Mouse (Mus musculus): ENCODE data around the gene Olfr1247.
"Not testable (repeated sequence)": the region's sequence is repeated elsewhere in the genome, so short reads cannot be mapped to it uniquely, and the experiment has no call there.

Gene Olfr1247

DNA sequence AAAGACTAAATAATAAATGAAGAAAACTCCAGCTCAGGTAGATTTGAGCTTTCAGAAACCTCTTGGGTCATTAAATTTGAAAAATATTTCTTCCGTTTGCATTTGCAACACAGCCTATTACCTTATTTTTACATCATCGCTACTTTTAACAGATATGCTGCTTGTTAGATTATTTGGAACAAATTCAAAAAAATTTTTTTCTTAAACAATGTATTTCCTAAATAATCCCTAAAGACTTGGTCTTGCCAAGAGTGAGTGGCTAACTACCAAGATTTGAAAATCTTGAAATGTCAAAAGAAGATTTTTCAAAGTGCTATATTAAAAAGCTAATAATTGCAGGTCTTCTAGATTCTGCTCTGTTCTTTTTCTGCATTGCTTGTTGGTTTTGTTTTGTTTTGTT lies at the start of gene Olfr1247:
Gene Olfr1247 (minus strand): TSS at position 101 of the 400 bp plus-strand sequence.
- DNase-seq (ENCODE audit: inconsistent age in 2 of 2, low spot score in 1 of 2), result no peak

DNA sequence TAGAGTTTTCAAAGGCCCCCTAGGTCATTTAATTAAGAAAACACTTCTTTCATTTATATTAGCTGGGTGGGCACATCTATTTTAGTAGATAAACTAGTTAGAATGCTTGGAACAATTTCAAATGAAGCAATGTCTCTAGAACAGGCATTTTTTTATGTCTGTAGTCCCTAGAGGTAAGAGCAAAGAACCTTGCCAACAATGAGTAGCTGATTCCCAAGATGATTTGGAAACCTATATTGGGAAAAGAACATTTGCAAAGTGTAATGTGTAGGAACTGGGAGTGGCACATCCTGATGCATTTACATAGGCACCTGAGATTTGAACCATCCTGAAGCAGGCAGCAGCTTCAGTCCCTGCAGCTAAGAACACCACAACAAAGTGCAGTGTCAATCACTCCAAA lies 47.4 kb upstream of the Olfr1247 start, which contains the start of gene Olfr1250:
Gene Olfr1250 (minus strand): TSS at position 101 of the 400 bp plus-strand sequence.
- no peak for DNase-seq (ENCODE audit: inconsistent age in 2 of 2, low spot score in 1 of 2)

DNA sequence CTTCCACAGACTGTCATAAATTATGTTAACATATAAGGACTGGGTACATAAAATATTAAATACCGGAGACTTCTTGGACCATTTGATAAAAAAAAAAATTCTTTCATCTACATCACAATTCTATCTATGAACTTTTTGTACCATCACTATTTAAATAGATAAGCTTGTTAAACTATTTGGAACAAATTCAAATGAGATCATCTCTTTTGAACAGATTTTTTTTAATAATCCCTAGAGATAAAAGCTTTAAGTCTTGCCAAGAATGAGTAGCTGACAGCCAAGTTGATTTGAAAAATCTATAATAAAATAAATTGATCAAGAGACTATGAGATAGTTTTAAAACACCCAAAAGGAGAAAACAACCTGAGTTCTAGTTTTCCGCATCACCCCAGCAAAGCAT lies 21.0 kb upstream of the Olfr1247 start, which contains the start of gene Olfr1249:
Gene Olfr1249 (minus strand): TSS at position 101 of the 400 bp plus-strand sequence.
- DNase-seq (ENCODE audit: inconsistent age in 2 of 2, low spot score in 1 of 2), result no peak

DNA sequence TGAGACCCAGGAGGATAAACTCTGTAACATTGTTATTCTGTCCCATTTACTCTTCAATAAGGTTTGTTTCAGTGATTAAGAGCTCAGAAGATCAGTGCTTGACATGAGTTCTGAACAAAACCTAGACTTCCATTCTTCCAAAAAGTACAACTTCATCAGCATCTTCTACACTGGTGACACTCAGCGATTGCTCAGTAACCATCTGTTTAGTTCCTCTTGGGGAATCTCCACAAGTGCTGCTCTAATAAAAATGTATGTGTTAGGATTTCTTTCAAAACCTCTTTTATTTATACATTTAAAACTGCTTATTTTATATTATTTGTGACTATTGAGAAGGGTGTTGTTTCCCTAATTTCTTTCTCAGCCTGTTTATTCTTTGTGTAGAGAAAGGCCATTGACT lies 4.2 kb upstream of the Olfr1247 start, which contains the start of gene Olfr1248:
Gene Olfr1248 (minus strand): TSS at position 101 of the 400 bp plus-strand sequence.
- not testable (repeated sequence) for DNase-seq (ENCODE audit: inconsistent age in 2 of 2, low spot score in 1 of 2)

DNA sequence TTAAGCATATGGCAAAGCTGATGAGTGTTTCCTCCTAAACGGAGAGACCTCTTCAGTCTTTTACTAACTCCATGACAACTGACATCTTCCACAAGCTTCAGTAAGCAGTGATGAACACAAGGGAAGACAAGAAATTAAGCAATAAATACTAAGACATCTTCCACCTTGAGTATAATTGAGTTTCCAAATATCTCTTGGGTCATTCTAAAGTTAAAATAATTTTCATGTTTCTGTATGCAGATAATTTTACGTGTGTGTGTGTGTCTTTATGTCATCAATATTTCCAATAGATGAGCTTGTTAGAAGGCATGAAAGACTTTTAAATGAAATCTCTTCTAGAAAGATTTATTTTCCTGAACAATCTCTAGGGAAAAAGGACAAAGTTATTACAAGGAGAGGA lies 20.9 kb downstream of the Olfr1247 start, which contains the start of gene Olfr1246:
Gene Olfr1246 (minus strand): TSS at position 101 of the 400 bp plus-strand sequence.
- no peak for DNase-seq (ENCODE audit: inconsistent age in 2 of 2, low spot score in 1 of 2)

DNA sequence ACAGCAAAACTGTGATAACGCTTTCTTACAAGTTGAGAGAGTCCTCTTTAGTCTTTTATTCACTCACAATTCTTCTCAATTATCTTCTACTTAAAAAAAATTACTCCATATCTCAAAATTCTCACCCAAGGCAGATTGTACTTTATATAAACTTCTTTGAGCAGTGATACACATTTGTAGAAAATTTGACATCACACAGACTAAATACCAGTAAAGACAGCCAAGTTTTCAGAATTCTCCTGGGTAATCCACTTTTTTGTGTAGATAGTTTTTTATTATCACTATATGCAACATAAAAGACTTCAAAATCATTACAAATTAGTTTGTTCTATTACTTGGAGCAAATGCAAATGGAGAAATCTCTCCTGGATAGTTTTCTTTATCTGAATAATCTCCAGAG lies 35.6 kb downstream of the Olfr1247 start, which contains the start of gene Olfr1245:
Gene Olfr1245 (minus strand): TSS at position 101 of the 400 bp plus-strand sequence.
- DNase-seq (ENCODE audit: inconsistent age in 2 of 2, low spot score in 1 of 2), result no peak

DNA sequence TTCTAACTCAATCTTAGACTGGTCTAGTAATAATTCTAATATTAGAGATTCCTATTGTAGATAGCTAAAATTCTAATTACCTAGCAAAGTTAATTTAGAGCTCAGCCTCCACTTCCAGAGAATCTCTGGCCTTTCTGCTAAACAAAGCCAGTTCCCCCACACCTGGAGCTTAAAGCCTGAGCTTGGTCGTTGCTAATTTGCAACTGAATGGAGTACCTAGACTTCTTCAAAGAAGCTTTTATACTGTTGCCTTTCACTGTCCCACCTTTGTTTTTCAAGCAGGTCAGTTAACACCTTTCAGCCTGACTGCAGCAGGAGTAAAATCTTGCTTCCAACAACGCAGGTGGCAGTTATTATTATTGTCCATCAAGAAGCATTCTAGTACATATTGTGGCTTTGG lies 51.2 kb downstream of the Olfr1247 start:
- DNase-seq (ENCODE audit: inconsistent age in 2 of 2, low spot score in 1 of 2), result not testable (repeated sequence)

Measured in adrenal gland, adult (tissue).